ENCODE assay signal across 8 mouse cellular contexts in the genomic region with DNA sequence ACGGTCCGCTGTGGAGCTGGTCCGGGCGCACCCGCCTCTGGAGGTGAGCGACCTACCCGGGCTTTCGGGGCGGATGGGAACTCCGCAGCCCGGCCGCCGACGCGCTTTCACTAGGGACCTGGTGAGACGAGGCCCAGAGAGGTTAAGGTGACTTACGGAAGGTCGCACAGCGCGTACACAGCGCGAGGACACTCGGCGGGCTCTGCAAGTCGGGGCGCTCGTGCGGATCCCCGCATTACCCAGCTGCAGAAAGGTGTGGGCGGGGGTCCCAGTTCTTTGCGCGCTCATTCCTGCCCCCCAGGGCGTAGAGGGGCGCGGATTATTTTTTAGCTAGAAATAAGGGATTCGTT. TPM values are rescaled to one million over a fixed set of nuclear protein-coding genes. Genes with fewer than 3 reads are reported as not detected.
DNase-seq lines count a peak whose midpoint lies in the region; ATAC-seq and TF ChIP-seq lines count a peak whose summit lies in the region.

No protein-coding gene starts in this region.

- H3K36me3 ChIP-seq in spleen, adult 2 months (ENCODE audit: control insufficient read depth, insufficient read depth, low read length) = peaks cover under 1% of the 10 kb centered on the region; the same call in 1 of the 2 replicates
- peaks cover 15% of the 10 kb centered on the region for H3K36me3 ChIP-seq in limb, embryonic 14.5 days (ENCODE audit: control insufficient read depth, insufficient read depth, low read length)
- no peaks in the 10 kb centered on the region for H3K36me3 ChIP-seq in stomach, embryonic 15.5 days

- no peak for TF ChIP-seq CTCF in spleen, adult 2 months (IDR thresholded peaks at IDR 0.05; ENCODE audit: extremely low read depth, insufficient read depth, insufficient read length, insufficient replicate concordance)

- under 1% methylated on average over 34 of the region's 36 CpGs for WGBS in spleen, adult 2 months
- 1% methylated on average over 22 of the region's 36 CpGs for WGBS in limb, embryonic 14.5 days
- under 1% methylated on average over 35 of the region's 36 CpGs for WGBS in stomach, embryonic 15.5 days

- no peaks in the 10 kb centered on the region for H3K27me3 ChIP-seq in spleen, adult 2 months (ENCODE audit: control insufficient read depth, insufficient read depth, low read length)
- H3K27me3 ChIP-seq in limb, embryonic 14.5 days (ENCODE audit: control insufficient read depth, insufficient read depth, low read length) = no peaks in the 10 kb centered on the region
- H3K27me3 ChIP-seq in stomach, embryonic 15.5 days (replicated peaks) = no peaks in the 10 kb centered on the region

- no peak for DNase-seq in cerebellum, postnatal 10 days
- DNase-seq in spleen, adult 2 months (ENCODE audit: low read depth in 1 of 2, low spot score in 2 of 2) = no peak
- DNase-seq in spleen, postnatal 36 days (ENCODE audit: low spot score in 2 of 2) = no peak
- no peak for DNase-seq in limb, embryonic 14.5 days (ENCODE audit: low spot score)
- no peak for DNase-seq in embryo, embryonic 10.5 days (ENCODE audit: low spot score)
- DNase-seq in cerebellum, adult 11-12 months = no peak

- H3K4me3 ChIP-seq in spleen, adult 2 months (ENCODE audit: extremely low read depth, insufficient read depth, insufficient read length) = peak overlapping the region; percentile 81
- peak overlapping the region; percentile 82 for H3K4me3 ChIP-seq in limb, embryonic 14.5 days (replicated peaks; ENCODE audit: low read length)
- peak overlapping the region; percentile 90 for H3K4me3 ChIP-seq in stomach, embryonic 15.5 days (replicated peaks)

- peak; percentile 54; the same call in 1 of the 2 replicates for ATAC-seq in cerebellum, adult (ENCODE audit: insufficient number of reproducible peaks, low FRiP score, low TSS enrichment)
- ATAC-seq in limb, embryonic 14.5 days (ENCODE audit: low FRiP score, low read depth) = peak; percentile 29
- ATAC-seq in stomach, embryonic 15.5 days (ENCODE audit: insufficient read depth, low FRiP score, low read depth) = peak; percentile 59

- peaks cover 5% of the 10 kb centered on the region; the same call in 1 of the 2 replicates for H3K4me1 ChIP-seq in spleen, adult 2 months (ENCODE audit: control insufficient read depth, insufficient read depth, insufficient read length)
- peaks cover 8% of the 10 kb centered on the region; the same call in 1 of the 2 replicates for H3K4me1 ChIP-seq in limb, embryonic 14.5 days (ENCODE audit: control insufficient read depth, insufficient read depth, low read length)
- peaks cover 4% of the 10 kb centered on the region for H3K4me1 ChIP-seq in stomach, embryonic 15.5 days

- H3K9me3 ChIP-seq in limb, embryonic 14.5 days (ENCODE audit: control insufficient read depth, low read length) = no peaks in the 10 kb centered on the region
- no peaks in the 10 kb centered on the region for H3K9me3 ChIP-seq in stomach, embryonic 15.5 days

- H3K9ac ChIP-seq in limb, embryonic 14.5 days (ENCODE audit: low read depth, low read length, severe bottlenecking) = peak overlapping the region; percentile 92
- peak overlapping the region; percentile 90 for H3K9ac ChIP-seq in stomach, embryonic 15.5 days

- H3K27ac ChIP-seq in spleen, adult 2 months (ENCODE audit: insufficient read depth, low read length) = peak overlapping the region; percentile 73
- peak overlapping the region; percentile 96 for H3K27ac ChIP-seq in limb, embryonic 14.5 days (replicated peaks; ENCODE audit: low read depth, low read length)
- H3K27ac ChIP-seq in stomach, embryonic 15.5 days = peak overlapping the region; percentile 81

- TF ChIP-seq POLR2A in spleen, adult 2 months (IDR thresholded peaks at IDR 0.05; ENCODE audit: low read depth, low read length) = no peak
- no peak for TF ChIP-seq POLR2A in limb, embryonic 14.5 days (IDR thresholded peaks at IDR 0.05; ENCODE audit: borderline replicate concordance, extremely low read depth, insufficient read depth, insufficient read length)

- peak overlapping the region; percentile 59 for H3K4me2 ChIP-seq in limb, embryonic 14.5 days (replicated peaks; ENCODE audit: low read depth, low read length, severe bottlenecking)
- H3K4me2 ChIP-seq in stomach, embryonic 15.5 days = peak overlapping the region; percentile 81

RNA-seq across cellular contexts. Expression of a gene that starts 0.7 kb away (rescaled TPM):
- 42.8 and 48.7 TPM in 2 replicates for polyA plus RNA-seq in spleen, adult 2 months (2012; rRNA removed)
- 100 and 115 TPM in 2 replicates for polyA plus RNA-seq in limb, embryonic 14.5 days (2012; rRNA removed)
- 199 and 214 TPM in 2 replicates for polyA plus RNA-seq in limb, embryonic 14.5 days (2014; fragmentation: Nextera tagmentation; extraction: Ambion mirVana)
- 160 and 174 TPM in 2 replicates for polyA plus RNA-seq in stomach, embryonic 15.5 days (2015; fragmentation: Nextera tagmentation; extraction: Ambion mirVana)

RNA-seq across cellular contexts. Expression of a gene that starts 38.9 kb away (rescaled TPM):
- polyA plus RNA-seq in spleen, adult 2 months (2012; rRNA removed) = 5.9 and 6.0 TPM in 2 replicates
- 23.5 and 24.2 TPM in 2 replicates for polyA plus RNA-seq in limb, embryonic 14.5 days (2012; rRNA removed)
- 43.1 and 43.8 TPM in 2 replicates for polyA plus RNA-seq in limb, embryonic 14.5 days (2014; fragmentation: Nextera tagmentation; extraction: Ambion mirVana)
- polyA plus RNA-seq in stomach, embryonic 15.5 days (2015; fragmentation: Nextera tagmentation; extraction: Ambion mirVana) = 53.4 and 56.8 TPM in 2 replicates
